Mouse (Mus musculus) bone marrow macrophage, adult 2 months (primary cell): ENCODE measurements around the gene Dhx40.
"Not testable (repeated sequence)": the region's sequence is repeated elsewhere in the genome, so short reads cannot be mapped to it uniquely, and the experiment has no call there.

Experiments
- CTCF ChIP-seq: IDR thresholded peaks from 2 replicates; pipeline ENCODE4 v1.5.1; 2012; ENCODE audit warnings: low read depth, mild to moderate bottlenecking, low read length, moderate library complexity
- POLR2A ChIP-seq: IDR thresholded peaks from 2 replicates; pipeline ENCODE4 v1.6.1; 2012; ENCODE audit warnings: mild to moderate bottlenecking, low read depth, low read length, borderline replicate concordance

DNA sequence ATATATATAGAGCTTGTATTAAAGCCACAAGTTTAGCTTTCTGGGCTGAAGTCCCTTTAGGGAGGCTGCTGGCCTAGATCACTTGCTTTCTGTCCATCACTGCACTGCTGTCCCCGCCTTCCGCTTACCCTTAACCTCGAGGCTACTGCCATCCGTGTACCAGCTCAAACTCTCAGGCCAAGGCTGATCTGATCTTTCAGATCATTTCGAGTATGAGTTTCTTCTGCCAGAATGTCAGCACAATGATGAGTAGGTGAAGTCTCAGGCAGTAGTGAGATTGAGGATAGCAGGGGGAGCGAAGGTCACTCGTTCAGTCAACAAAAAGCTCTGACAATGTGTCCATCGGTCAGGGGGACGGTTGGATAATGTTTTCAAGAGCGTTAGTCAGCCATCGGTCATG lies 5.7 kb upstream of the Dhx40 start:
- TF ChIP-seq CTCF, POLR2A: not testable (repeated sequence)
